Comparison of ENCODE assay signal across 9 mouse cellular contexts in genomic region chr16:38344941-38345725, GRCm38 (mm10). TPM values are rescaled to one million over a fixed set of nuclear protein-coding genes. Genes with fewer than 3 reads are reported as not detected.
A peak's percentile ranks its signal among the peaks of the same experiment; 100 is the strongest.
DNase-seq lines count a peak whose midpoint lies in the region; ATAC-seq lines count a peak whose summit lies in the region.
"Had no signal": no experiment of that assay in that cellular context is flagged by ENCODE, and none has a peak within 500 bp of the region (broad histone marks: within the 10 kb centered on the region; RNA-seq: fewer than 3 reads in every experiment).

No protein-coding gene starts in this region.

- no peaks in the 10 kb centered on the region for H3K9me3 ChIP-seq in intestine, embryonic 16.5 days (ENCODE audit: control insufficient read depth, low read length)

- no peaks in the 10 kb centered on the region for H3K36me3 ChIP-seq in intestine, embryonic 16.5 days (ENCODE audit: control insufficient read depth, insufficient read depth, low read length)

- H3K27me3 ChIP-seq in intestine, embryonic 16.5 days (replicated peaks; ENCODE audit: control insufficient read depth, insufficient read depth, low read length): no peaks in the 10 kb centered on the region
- H3K27me3 ChIP-seq: limb, embryonic 12.5 days had no signal

- H3K9ac ChIP-seq in intestine, embryonic 16.5 days (ENCODE audit: low read depth, low read length): no peak overlapping the region
- H3K9ac ChIP-seq: limb, embryonic 12.5 days had no signal

- DNase-seq in heart, adult 8-10 months (ENCODE audit: low spot score): peak; percentile 64
- no peak for DNase-seq in heart, postnatal 4 days
- DNase-seq in thymus, postnatal 14 days: peak; percentile 25
- DNase-seq in thymus, postnatal 25 days: no peak
- no peak for DNase-seq in frontal cortex, postnatal 10 days (ENCODE audit: low spot score in 2 of 2)

- no peak overlapping the region for H3K4me3 ChIP-seq in intestine, embryonic 16.5 days (ENCODE audit: low read length)
- H3K4me3 ChIP-seq: limb, embryonic 12.5 days had no signal

- ATAC-seq in intestine, embryonic 16.5 days: 0 out of 2 replicates have a peak, but pooled peaks have one; percentile 29
- ATAC-seq in megakaryocyte-erythroid progenitor cell, adult 5-6 weeks (replicated peaks; ENCODE audit: low FRiP score, low TSS enrichment, poor library complexity, severe bottlenecking): no peak
- ATAC-seq in inflammation-experienced regulatory T-cells, adult 6 months: no peak

- H3K27ac ChIP-seq in intestine, embryonic 16.5 days (ENCODE audit: low read length): no peak overlapping the region
- H3K27ac ChIP-seq: limb, embryonic 12.5 days had no signal

- H3K4me1 ChIP-seq in intestine, embryonic 16.5 days (ENCODE audit: control insufficient read depth, insufficient read depth, low read length): peaks cover 17% of the 10 kb centered on the region

- no peak overlapping the region for H3K4me2 ChIP-seq in intestine, embryonic 16.5 days (ENCODE audit: low read depth, low read length)
- H3K4me2 ChIP-seq: limb, embryonic 12.5 days had no signal

- 71% methylated on average over 3 of the region's 3 CpGs for WGBS in intestine, embryonic 16.5 days

RNA-seq across cellular contexts. Expression of gene Cox17, which starts 1.7 kb away (rescaled TPM):
- total RNA-seq in heart, adult 8-10 months (2022): 100 to 1,000 TPM; 269 to 387 (median 331) TPM
- total RNA-seq in heart, postnatal 4 days (2021): 100 to 1,000 TPM; 203 to 222 TPM
- 223 and 249 TPM in 2 replicates for polyA plus RNA-seq in intestine, embryonic 16.5 days (2015; fragmentation: Nextera tagmentation; extraction: Ambion mirVana)
- total RNA-seq in megakaryocyte-erythroid progenitor cell, adult 5-6 weeks (2014; fragmentation: Nextera tagmentation): 228 and 369 TPM in 2 replicates
- total RNA-seq in megakaryocyte-erythroid progenitor cell, adult 5-6 weeks (2017): 465 and 506 TPM in 2 replicates
- polyA plus RNA-seq in inflammation-experienced regulatory T-cells, adult 6 months (2017; shearing (Covaris generic)): 100 to 1,000 TPM; 213 to 395 (median 300) TPM

RNA-seq across cellular contexts. Expression of gene Gm21987, which starts 1.7 kb away (rescaled TPM):
- not detected for total RNA-seq in heart, adult 8-10 months (2022)
- 1 to 10 TPM; 1.1 to 1.6 TPM for total RNA-seq in heart, postnatal 4 days (2021)
- 0.54 and 1.6 TPM in 2 replicates for polyA plus RNA-seq in intestine, embryonic 16.5 days (2015; fragmentation: Nextera tagmentation; extraction: Ambion mirVana)
- not detected in 2 replicates for total RNA-seq in megakaryocyte-erythroid progenitor cell, adult 5-6 weeks (2014; fragmentation: Nextera tagmentation)
- total RNA-seq in megakaryocyte-erythroid progenitor cell, adult 5-6 weeks (2017): not detected in 2 replicates
- polyA plus RNA-seq in inflammation-experienced regulatory T-cells, adult 6 months (2017; shearing (Covaris generic)): not detected
- polyA plus RNA-seq: limb, embryonic 12.5 days had no signal

RNA-seq across cellular contexts. Expression of gene Maats1, which starts 3.2 kb away (rescaled TPM):
- total RNA-seq in heart, adult 8-10 months (2022): not detected
- total RNA-seq in heart, postnatal 4 days (2021): under 1 TPM in 1 of 2 experiments, not detected in 1; 0.09 TPM
- 0.18 and 0.31 TPM in 2 replicates for polyA plus RNA-seq in intestine, embryonic 16.5 days (2015; fragmentation: Nextera tagmentation; extraction: Ambion mirVana)
- total RNA-seq in megakaryocyte-erythroid progenitor cell, adult 5-6 weeks (2014; fragmentation: Nextera tagmentation): not detected in 2 replicates
- total RNA-seq in megakaryocyte-erythroid progenitor cell, adult 5-6 weeks (2017): 0.04 and 0.66 TPM in 2 replicates
- under 1 TPM in 1 of 3 experiments, not detected in 2; 0.19 TPM for polyA plus RNA-seq in inflammation-experienced regulatory T-cells, adult 6 months (2017; shearing (Covaris generic))

RNA-seq across cellular contexts. Expression of gene Popdc2, which starts 16.9 kb away (rescaled TPM):
- 100 to 1,000 TPM; 451 to 631 (median 553) TPM for total RNA-seq in heart, adult 8-10 months (2022)
- total RNA-seq in heart, postnatal 4 days (2021): 100 to 1,000 TPM; 764 to 831 TPM
- 15.0 and 20.2 TPM in 2 replicates for polyA plus RNA-seq in intestine, embryonic 16.5 days (2015; fragmentation: Nextera tagmentation; extraction: Ambion mirVana)
- 10.0 and 10.1 TPM in 2 replicates for total RNA-seq in megakaryocyte-erythroid progenitor cell, adult 5-6 weeks (2014; fragmentation: Nextera tagmentation)
- 3.1 TPM in 1 of 2 replicates, not detected in the other for total RNA-seq in megakaryocyte-erythroid progenitor cell, adult 5-6 weeks (2017)
- polyA plus RNA-seq in inflammation-experienced regulatory T-cells, adult 6 months (2017; shearing (Covaris generic)): 10 to 100 TPM in 1 of 3 experiments, 1 to 10 TPM in 1, under 1 TPM in 1; 0.95 to 10.3 (median 2.3) TPM

RNA-seq across cellular contexts. Expression of gene Nr1i2, which starts 50.5 kb away (rescaled TPM):
- total RNA-seq in heart, adult 8-10 months (2022): not detected
- not detected for total RNA-seq in heart, postnatal 4 days (2021)
- polyA plus RNA-seq in intestine, embryonic 16.5 days (2015; fragmentation: Nextera tagmentation; extraction: Ambion mirVana): 17.4 and 17.9 TPM in 2 replicates
- total RNA-seq in megakaryocyte-erythroid progenitor cell, adult 5-6 weeks (2014; fragmentation: Nextera tagmentation): not detected in 2 replicates
- not detected in 2 replicates for total RNA-seq in megakaryocyte-erythroid progenitor cell, adult 5-6 weeks (2017)
- not detected for polyA plus RNA-seq in inflammation-experienced regulatory T-cells, adult 6 months (2017; shearing (Covaris generic))
- polyA plus RNA-seq: limb, embryonic 12.5 days had no signal

Comparison
In these comparisons a context has a peak if more than half of its experiments do, and no peak if none do; other contexts are left out.
1. DNase-seq: peak in heart, adult 8-10 months (single experiment) and thymus, postnatal 14 days (single experiment); none in heart, postnatal 4 days (single experiment), thymus, postnatal 25 days (single experiment) and frontal cortex, postnatal 10 days (0 of 2).